Mouse (Mus musculus) heart, postnatal 0 days (tissue): ENCODE results near the gene Ripor3. TPM values are rescaled to one million over a fixed set of nuclear protein-coding genes. Genes with fewer than 3 reads are reported as not detected.

Experiments used
- ATAC-seq: fragments of 200-750 bp; cut with Nextera tagmentation; 2 replicates; pipeline ENCODE4 v1.8.0; 2017; ENCODE audit warnings: low read depth, moderate number of reproducible peaks, moderate library complexity; ENCODE audit not compliant: insufficient read depth
- DNase-seq: peaks from one replicate; pipeline ENCODE4 v3.0.0-alpha.2; 2016; ENCODE audit warnings: low spot score
- H3K27ac ChIP-seq: fragments of 300-500 bp; sonication (generic); 2 replicates; pipeline ENCODE4 v1.5.1; 2014; ENCODE audit warnings: low read depth, mild to moderate bottlenecking
- H3K27me3 ChIP-seq: fragments of 300-500 bp; sonication (generic); 2 replicates; pipeline ENCODE4 v1.6.1; 2014; ENCODE audit warnings: low read length, mixed read lengths; ENCODE audit not compliant: control insufficient read depth, insufficient read depth
- H3K36me3 ChIP-seq: fragments of 300-500 bp; sonication (generic); replicated peaks from 2 replicates; pipeline ENCODE4 v1.6.1; 2014; ENCODE audit warnings: low read length, mixed read lengths; ENCODE audit not compliant: control insufficient read depth, insufficient read depth
- H3K4me1 ChIP-seq: fragments of 300-500 bp; sonication (generic); 2 replicates; pipeline ENCODE4 v1.6.1; 2014; ENCODE audit warnings: antibody characterized with exemption; ENCODE audit not compliant: control insufficient read depth, insufficient read depth
- H3K4me2 ChIP-seq: fragments of 300-500 bp; sonication (generic); 2 replicates; pipeline ENCODE4 v1.6.1; 2014; ENCODE audit warnings: low read depth, mild to moderate bottlenecking, low read length, moderate library complexity
- H3K4me3 ChIP-seq: fragments of 300-500 bp; sonication (generic); 2 replicates; pipeline ENCODE4 v1.5.1; 2014; ENCODE audit warnings: low read depth, low read length
- H3K9ac ChIP-seq: fragments of 300-500 bp; sonication (generic); replicated peaks from 2 replicates; pipeline ENCODE4 v1.6.1; 2014; ENCODE audit warnings: low read depth, low read length, mixed read lengths
- H3K9me3 ChIP-seq: fragments of 300-500 bp; sonication (generic); replicated peaks from 2 replicates; pipeline ENCODE4 v1.6.1; 2016; ENCODE audit warnings: low read length; ENCODE audit not compliant: control insufficient read depth
- CTCF ChIP-seq: IDR thresholded peaks from 2 replicates; pipeline ENCODE4 v1.5.1; 2016; ENCODE audit warnings: antibody characterized with exemption, control low read depth, low read depth
- EP300 ChIP-seq: IDR thresholded peaks from 2 replicates; pipeline ENCODE4 v1.6.1; 2016; ENCODE audit warnings: antibody characterized with exemption, low read depth
- WGBS: fragments of 180-500 bp; shearing (Covaris S2); extraction: QIAGEN DNeasy Blood & Tissue Kit; methylation state at CpG from one replicate; pipeline ENCODE4 v1.1.7; 2014; 5-methylcytosine and 5-hydroxymethylcytosine counted together
- polyA plus RNA-seq: library from polyadenylated mRNA; unstranded; fragments of >200 nt; fragmentation: Nextera tagmentation; extraction: Ambion mirVana; gene quantifications from 2 replicates; pipeline ENCODE4 v1.2.1, GENCODE M21; 2015
- total RNA-seq: library from RNA; depleted of rRNA; stranded (reverse); fragments of >200 nt; gene quantifications from 2 replicates; pipeline ENCODE4 v1.2.3, GENCODE M21; 2014; ENCODE audit warnings: low replicate concordance

Gene Ripor3
- total and polyA plus RNA-seq, 2 experiments from 2014 or later, result 0.29 to 1.9 TPM

DNA sequence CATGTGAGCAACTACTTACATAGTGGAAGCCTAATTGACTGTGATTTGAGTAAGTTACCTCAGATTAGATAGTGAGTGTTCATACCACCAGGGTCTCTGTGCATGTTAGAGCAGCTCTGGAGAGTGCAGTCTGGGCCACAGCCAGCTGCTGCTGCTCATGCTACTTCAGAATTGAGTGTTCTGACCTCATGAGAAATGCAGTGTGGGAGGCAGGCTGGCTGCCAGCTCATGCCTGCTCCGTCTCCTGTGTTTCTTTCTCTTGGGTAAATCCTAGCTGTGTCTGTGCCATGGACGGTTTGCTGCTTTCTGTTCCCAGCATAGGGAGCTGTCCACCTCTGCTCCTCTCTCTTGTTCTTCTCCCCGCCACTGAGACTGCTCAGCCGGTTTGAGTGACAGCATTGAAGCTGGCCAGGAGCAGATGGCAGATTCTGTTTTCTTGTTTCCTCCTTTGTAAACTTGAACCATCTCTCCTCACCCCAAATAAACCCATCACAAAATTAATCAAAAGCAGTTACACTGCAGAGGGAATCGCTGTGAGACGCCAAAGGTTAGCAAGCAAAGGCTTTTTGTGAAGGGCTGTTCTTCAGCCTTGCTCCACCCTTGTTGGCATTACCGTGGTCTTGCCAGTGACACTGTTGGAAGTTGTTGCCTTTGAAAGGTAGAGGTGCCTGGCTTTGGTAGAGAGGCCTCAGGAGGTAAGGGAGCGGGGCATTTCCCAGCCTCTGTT lies 68.1 kb downstream of the Ripor3 start:
- peak; percentile 88 for DNase-seq
- no peak overlapping the region for H3K4me3 ChIP-seq
- WGBS, result 23% methylated on average over 8 of the region's 8 CpGs
- no peaks in the 10 kb centered on the region for H3K36me3 ChIP-seq
- ATAC-seq, result peak; percentile 78
- no peak overlapping the region for H3K9ac ChIP-seq
- TF ChIP-seq EP300 (no peak), CTCF (no peak)
- H3K4me2 ChIP-seq, result peak overlapping the region; percentile 38
- peaks cover 58% of the 10 kb centered on the region for H3K4me1 ChIP-seq
- H3K27ac ChIP-seq, result peak overlapping the region; percentile 82
- H3K9me3 ChIP-seq, result no peaks in the 10 kb centered on the region
- no peaks in the 10 kb centered on the region for H3K27me3 ChIP-seq

DNA sequence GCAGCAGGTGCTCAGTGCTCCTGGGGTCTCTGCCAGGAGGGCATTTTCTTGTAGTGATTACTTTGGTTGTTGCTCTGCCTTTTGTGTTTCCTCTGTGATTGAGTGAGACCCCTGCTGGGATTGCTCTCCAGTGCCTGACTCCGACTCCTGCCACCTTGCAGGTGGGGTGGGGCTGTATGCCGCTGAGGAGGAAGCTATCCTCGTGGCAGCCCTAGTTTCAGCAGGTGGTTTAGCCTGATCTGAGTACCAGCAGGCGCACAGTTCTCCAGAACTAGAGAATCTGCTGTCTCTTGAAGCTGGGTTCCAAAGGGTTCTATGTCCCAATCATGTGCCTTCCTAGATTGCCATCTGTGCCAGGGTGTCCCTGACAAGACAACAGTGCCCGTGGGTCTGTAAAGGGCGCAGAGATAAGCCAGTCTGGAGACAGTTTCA lies 68.7 kb downstream of the Ripor3 start:
- WGBS, result 34% methylated on average over 6 of the region's 6 CpGs
- H3K9ac ChIP-seq, result no peak overlapping the region
- peak overlapping the region; percentile 38; the same call in 1 of the 2 replicates for H3K4me2 ChIP-seq

DNA sequence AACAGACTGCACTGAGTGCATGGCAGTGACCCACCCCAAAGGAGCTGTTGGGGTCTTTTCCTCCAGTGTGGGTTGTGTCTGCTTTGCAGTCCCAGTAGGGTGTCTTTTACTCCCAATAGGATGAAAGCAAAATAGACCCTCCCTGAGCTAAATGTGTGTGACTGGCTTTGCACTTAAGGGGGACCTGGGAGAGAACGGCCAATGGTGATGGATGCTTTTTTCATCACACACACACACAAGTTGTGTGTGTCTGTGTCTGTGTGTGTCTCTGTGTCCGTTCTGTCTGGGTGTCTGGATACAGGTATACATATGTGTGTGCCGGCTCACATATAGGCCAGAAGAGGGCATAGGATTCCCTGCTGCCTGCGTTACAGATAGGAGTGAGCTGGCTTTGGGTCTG lies 69.1 kb downstream of the Ripor3 start:
- DNase-seq, result no peak
- H3K27me3 ChIP-seq, result no peaks in the 10 kb centered on the region
- no peak overlapping the region for H3K4me3 ChIP-seq
- H3K4me2 ChIP-seq, result no peak overlapping the region
- H3K36me3 ChIP-seq, result no peaks in the 10 kb centered on the region
- 68% methylated on average over 4 of the region's 4 CpGs for WGBS
- no peak for ATAC-seq
- no peak overlapping the region for H3K27ac ChIP-seq
- H3K9me3 ChIP-seq, result no peaks in the 10 kb centered on the region
- H3K4me1 ChIP-seq, result peaks cover 65% of the 10 kb centered on the region
- H3K9ac ChIP-seq, result no peak overlapping the region
- TF ChIP-seq CTCF (no peak), EP300 (no peak)

More for the DNA sequence above, 68.7 kb downstream of the Ripor3 start:
- Histone ChIP-seq H3K27me3 (no peaks in the 10 kb centered on the region), H3K27ac (peak overlapping the region; percentile 82), H3K4me1 (peaks cover 61% of the 10 kb centered on the region), H3K36me3 (no peaks in the 10 kb centered on the region), H3K9me3 (no peaks in the 10 kb centered on the region), H3K4me3 (no peak overlapping the region)
- no peak for TF ChIP-seq CTCF
- TF ChIP-seq EP300, result no peak
- ATAC-seq (no peak), DNase-seq (no peak)

DNA sequence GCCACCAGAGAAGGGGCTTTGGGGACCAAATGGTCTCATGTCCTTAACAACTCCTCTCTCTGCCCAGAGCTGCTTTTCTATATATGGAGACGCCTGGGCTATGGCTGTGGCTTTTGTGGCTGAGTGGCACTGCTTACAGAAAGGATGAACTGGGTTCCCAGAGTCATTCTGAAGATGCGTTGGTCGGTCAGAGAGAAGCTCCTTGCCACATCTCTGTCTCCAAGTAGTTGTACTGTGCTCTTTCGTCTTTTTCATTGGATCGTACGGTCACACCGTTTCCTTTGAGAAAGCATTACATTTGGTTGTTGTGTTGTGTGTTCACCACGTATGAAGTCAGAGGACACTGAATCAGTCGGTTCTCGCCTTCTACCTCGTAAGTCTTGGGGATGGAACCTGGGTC lies 69.8 kb downstream of the Ripor3 start:
- ATAC-seq (no peak), DNase-seq (no peak)
- H3K4me2 ChIP-seq, result no peak overlapping the region
- H3K36me3 ChIP-seq, result no peaks in the 10 kb centered on the region
- no peak overlapping the region for H3K9ac ChIP-seq
- H3K4me3 ChIP-seq, result no peak overlapping the region
- WGBS, result 88% methylated on average over 11 of the region's 11 CpGs
- H3K27me3 ChIP-seq, result no peaks in the 10 kb centered on the region
- no peak for TF ChIP-seq EP300
- peaks cover 71% of the 10 kb centered on the region for H3K4me1 ChIP-seq
- H3K27ac ChIP-seq, result no peak overlapping the region
- H3K9me3 ChIP-seq, result no peaks in the 10 kb centered on the region

DNA sequence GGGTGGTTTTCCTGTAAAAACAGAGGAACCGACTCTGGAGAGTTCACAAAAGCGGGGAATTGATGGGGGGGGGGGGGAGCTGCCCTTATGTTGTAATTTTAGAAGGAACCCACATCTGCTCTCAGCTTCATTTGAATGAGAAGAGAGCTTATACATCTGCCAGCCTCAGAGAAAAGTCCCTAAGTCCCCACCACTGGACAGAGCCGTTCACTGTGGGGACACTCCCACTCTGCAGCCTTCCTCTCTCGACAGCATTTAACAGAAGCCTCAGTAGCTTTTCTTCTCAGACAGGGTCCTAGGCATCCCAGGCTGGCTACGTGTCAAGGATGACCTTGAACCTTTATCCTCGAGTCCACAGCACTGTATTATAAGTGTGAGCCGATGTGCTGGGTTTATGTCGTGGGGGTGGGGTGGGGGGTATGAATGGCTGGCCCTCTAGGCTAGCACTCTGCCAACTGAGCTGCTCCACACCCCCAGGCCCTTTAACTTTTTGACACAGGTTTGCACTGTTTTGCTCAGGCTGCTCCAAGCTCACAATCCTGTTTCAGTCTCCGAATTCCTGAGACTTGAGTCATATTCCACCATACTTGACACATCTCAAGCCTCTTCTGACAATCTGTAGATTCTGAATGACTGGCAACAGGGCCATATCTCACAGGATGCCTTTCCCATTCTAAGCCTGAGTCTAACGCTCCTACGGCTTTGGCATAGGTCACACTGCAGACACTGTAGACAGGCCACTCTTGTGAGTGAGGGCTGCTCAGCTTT lies 70.6 kb downstream of the Ripor3 start:
- Histone ChIP-seq H3K4me1 (peaks cover 75% of the 10 kb centered on the region), H3K27me3 (no peaks in the 10 kb centered on the region), H3K4me3 (no peak overlapping the region), H3K36me3 (no peaks in the 10 kb centered on the region), H3K27ac (peak overlapping the region; percentile 36; the same call in 1 of the 2 replicates), H3K4me2 (no peak overlapping the region), H3K9ac (0 out of 2 replicates have a peak overlapping the region, but pooled peaks have one; percentile 8), H3K9me3 (no peaks in the 10 kb centered on the region)
- ATAC-seq (no peak), DNase-seq (no peak)
- 27% methylated on average over 11 of the region's 11 CpGs for WGBS
- TF ChIP-seq CTCF, result no peak
- TF ChIP-seq EP300, result no peak
